Comparison of ENCODE assay signal across 20 mouse cellular contexts in genomic region chr8:46931267-46931666, GRCm38 (mm10). TPM values are rescaled to one million over a fixed set of nuclear protein-coding genes. Genes with fewer than 3 reads are reported as not detected.
A peak's percentile ranks its signal among the peaks of the same experiment; 100 is the strongest.
DNase-seq lines count a peak whose midpoint lies in the region; ATAC-seq and TF ChIP-seq lines count a peak whose summit lies in the region.
"Had no signal": no experiment of that assay in that cellular context is flagged by ENCODE, and none has a peak within 500 bp of the region (broad histone marks: within the 10 kb centered on the region; RNA-seq: fewer than 3 reads in every experiment).

No protein-coding gene starts in this region.

- TF ChIP-seq EP300 in liver, postnatal 0 days (IDR thresholded peaks at IDR 0.05; ENCODE audit: low read depth) = no peak; the same call in 1 of the 2 replicates

- no peak overlapping the region for H3K9ac ChIP-seq in liver, postnatal 0 days (replicated peaks)
- H3K9ac ChIP-seq in liver, embryonic 11.5 days (ENCODE audit: low read depth, low read length) = no peak overlapping the region
- H3K9ac ChIP-seq in ES-E14 (ENCODE audit: insufficient read depth, low read depth, low read length, poor library complexity, severe bottlenecking) = no peak overlapping the region
- H3K9ac ChIP-seq: heart, embryonic 12.5 days; limb, embryonic 13.5 days; neural tube, embryonic 12.5 days had no signal

- H3K4me1 ChIP-seq in liver, postnatal 0 days (ENCODE audit: insufficient read depth) = peaks cover 8% of the 10 kb centered on the region; the same call in 1 of the 2 replicates
- no peaks in the 10 kb centered on the region for H3K4me1 ChIP-seq in liver, embryonic 11.5 days (replicated peaks; ENCODE audit: control insufficient read depth, insufficient read depth, low read length)
- H3K4me1 ChIP-seq in ES-E14 (ENCODE audit: control insufficient read depth in 2 of 2, insufficient read depth in 2 of 2, low read length in 2 of 2, poor library complexity in 1 of 2) = no peaks in the 10 kb centered on the region
- peaks cover 13% of the 10 kb centered on the region for H3K4me1 ChIP-seq in forebrain, embryonic 10.5 days
- H3K4me1 ChIP-seq: neural tube, embryonic 12.5 days had no signal

- H3K36me3 ChIP-seq in liver, postnatal 0 days (replicated peaks; ENCODE audit: insufficient read depth, low read length) = no peaks in the 10 kb centered on the region
- H3K36me3 ChIP-seq in liver, embryonic 11.5 days (ENCODE audit: control insufficient read depth, insufficient read depth, low read length) = no peaks in the 10 kb centered on the region
- no peaks in the 10 kb centered on the region for H3K36me3 ChIP-seq in ES-E14 (ENCODE audit: control insufficient read depth, insufficient read depth, low read length, poor library complexity, severe bottlenecking)
- H3K36me3 ChIP-seq in forebrain, embryonic 10.5 days (replicated peaks) = no peaks in the 10 kb centered on the region
- H3K36me3 ChIP-seq: heart, embryonic 12.5 days; limb, embryonic 13.5 days; neural tube, embryonic 12.5 days had no signal

- H3K27me3 ChIP-seq in liver, postnatal 0 days (ENCODE audit: insufficient read depth, low read length) = no peaks in the 10 kb centered on the region
- no peaks in the 10 kb centered on the region for H3K27me3 ChIP-seq in liver, embryonic 11.5 days (replicated peaks; ENCODE audit: control insufficient read depth, insufficient read depth, low read length)
- peaks cover 8% of the 10 kb centered on the region for H3K27me3 ChIP-seq in forebrain, embryonic 10.5 days (ENCODE audit: poor library complexity, severe bottlenecking)
- H3K27me3 ChIP-seq: heart, embryonic 12.5 days; limb, embryonic 13.5 days; neural tube, embryonic 12.5 days had no signal

- DNase-seq in liver, postnatal 0 days = no peak
- no peak for DNase-seq in liver, embryonic 11.5 days (ENCODE audit: low spot score)
- DNase-seq in ES-E14 (ENCODE audit: low read depth, low spot score) = no peak
- DNase-seq in gastrocnemius, postnatal 36 days = no peak
- DNase-seq in forebrain, embryonic 10.5 days (ENCODE audit: extremely low spot score, low spot score) = no peak
- DNase-seq: cerebellum, adult 11-12 months; cerebellum, postnatal 25 days; gastrocnemius, postnatal 25 days; kidney, adult 11 months; kidney, postnatal 14 days; lung, adult 2 months; right cerebral cortex, postnatal 14 days; thymus, adult 18-20 months had no signal

- no peak for TF ChIP-seq CTCF in liver, postnatal 0 days (IDR thresholded peaks at IDR 0.05; ENCODE audit: low read depth)

- no peaks in the 10 kb centered on the region for H3K9me3 ChIP-seq in liver, postnatal 0 days (ENCODE audit: low read length)
- H3K9me3 ChIP-seq in liver, embryonic 11.5 days (ENCODE audit: control insufficient read depth, low read length) = no peaks in the 10 kb centered on the region
- no peaks in the 10 kb centered on the region for H3K9me3 ChIP-seq in ES-E14 (ENCODE audit: control insufficient read depth, insufficient read depth, low read depth, low read length)
- H3K9me3 ChIP-seq in forebrain, embryonic 10.5 days = no peaks in the 10 kb centered on the region; the same call in 1 of the 2 replicates
- H3K9me3 ChIP-seq: heart, embryonic 12.5 days; limb, embryonic 13.5 days; neural tube, embryonic 12.5 days had no signal

- in situ Hi-C loops in ES-E14 (cut with MboI; ENCODE audit: low sequenced_read_pairs in 2 of 2, unreplicated experiment in 2 of 2) = no loop called here

- no peak for ATAC-seq in liver, postnatal 0 days
- ATAC-seq in liver, embryonic 11.5 days (replicated peaks; ENCODE audit: low FRiP score) = no peak
- ATAC-seq in common myeloid progenitor, adult 5-6 weeks (replicated peaks; ENCODE audit: low read depth, poor library complexity, severe bottlenecking) = peak; percentile 67
- peak; percentile 42 for ATAC-seq in monocyte, adult 5-6 weeks (replicated peaks; ENCODE audit: insufficient number of reproducible peaks, low FRiP score, low TSS enrichment, poor library complexity, severe bottlenecking)
- ATAC-seq: hindbrain, postnatal 0 days had no signal

- H3K4me2 ChIP-seq in liver, postnatal 0 days (ENCODE audit: low read depth, low read length) = no peak overlapping the region
- no peak overlapping the region for H3K4me2 ChIP-seq in liver, embryonic 11.5 days
- H3K4me2 ChIP-seq: heart, embryonic 12.5 days; limb, embryonic 13.5 days; neural tube, embryonic 12.5 days had no signal

- 75% methylated on average over 6 of the region's 6 CpGs for WGBS in liver, postnatal 0 days (ENCODE audit: insufficient replicate concordance)
- 84% methylated on average over 6 of the region's 6 CpGs for WGBS in liver, embryonic 11.5 days
- WGBS in forebrain, embryonic 10.5 days = 95% methylated on average over 6 of the region's 6 CpGs

- intact Hi-C loops in gastrocnemius, postnatal 36 days (cut with DNase I) = no loop called here

- H3K27ac ChIP-seq in liver, postnatal 0 days (ENCODE audit: low read depth) = 0 out of 2 replicates have a peak overlapping the region, but pooled peaks have one; percentile 39
- H3K27ac ChIP-seq in liver, embryonic 11.5 days (ENCODE audit: low read depth, low read length) = no peak overlapping the region
- no peak overlapping the region for H3K27ac ChIP-seq in ES-E14 (ENCODE audit: insufficient read depth, low read depth, low read length, poor library complexity, severe bottlenecking)
- no peak overlapping the region for H3K27ac ChIP-seq in forebrain, embryonic 10.5 days
- H3K27ac ChIP-seq: hindbrain, postnatal 0 days; limb, embryonic 13.5 days; neural tube, embryonic 12.5 days had no signal

- no peak overlapping the region for H3K4me3 ChIP-seq in liver, postnatal 0 days (ENCODE audit: low read depth, low read length)
- no peak overlapping the region for H3K4me3 ChIP-seq in liver, embryonic 11.5 days (ENCODE audit: low read depth, low read length)
- no peak overlapping the region for H3K4me3 ChIP-seq in ES-E14 (ENCODE audit: insufficient read depth in 1 of 2, low read depth in 1 of 2, low read length in 2 of 2, poor library complexity in 1 of 2, severe bottlenecking in 1 of 2)
- no peak overlapping the region for H3K4me3 ChIP-seq in forebrain, embryonic 10.5 days
- H3K4me3 ChIP-seq: heart, embryonic 12.5 days; limb, embryonic 13.5 days; neural tube, embryonic 12.5 days had no signal

TF ChIP-seq in ES-E14, 5 proteins besides CTCF, POLR2A, EP300 and RAD21:
- TF ChIP-seq ZNF384 (IDR thresholded peaks at IDR 0.05; ENCODE audit: low read depth, low read length) (no peak), HCFC1 (IDR thresholded peaks at IDR 0.05; ENCODE audit: borderline replicate concordance, insufficient read depth, low read length) (no peak), CHD2 (IDR thresholded peaks at IDR 0.05; ENCODE audit: low read depth, low read length) (no peak), MAFK (IDR thresholded peaks at IDR 0.05; ENCODE audit: insufficient read depth, low read depth, low read length) (peak; percentile 21)

RNA-seq across cellular contexts. Expression of gene Enpp6, which starts 55.4 kb away (rescaled TPM):
- 0.47 and 0.60 TPM in 2 replicates for polyA plus RNA-seq in liver, postnatal 0 days (2015; fragmentation: Nextera tagmentation; extraction: Ambion mirVana)
- polyA plus RNA-seq in liver, embryonic 11.5 days (2014; fragmentation: Nextera tagmentation; extraction: Ambion mirVana) = 0.15 and 0.71 TPM in 2 replicates
- total RNA-seq in ES-E14 (2012; rRNA removed) = 0.22 TPM in 1 of 2 replicates, not detected in the other
- total RNA-seq in common myeloid progenitor, adult 5-6 weeks (2017) = not detected in 2 replicates
- total RNA-seq in monocyte, adult 5-6 weeks (2017) = 0.39 TPM in 1 of 3 replicates, not detected in the others
- total RNA-seq in gastrocnemius, postnatal 36 days (2021) = 1 to 10 TPM; 1.1 TPM
- 0.11 TPM in 1 of 2 replicates, not detected in the other for polyA plus RNA-seq in forebrain, embryonic 10.5 days (2016; fragmentation: Nextera tagmentation; extraction: Ambion mirVana)
- total RNA-seq: MEL had no signal

Comparison
In these comparisons a context has a peak if more than half of its experiments do, and no peak if none do; other contexts are left out.
1. ATAC-seq: peak in common myeloid progenitor, adult 5-6 weeks (single experiment) and monocyte, adult 5-6 weeks (single experiment); none in liver, postnatal 0 days (single experiment) and liver, embryonic 11.5 days (single experiment).